Mouse (Mus musculus) monocyte, adult 59 days (primary cell): ENCODE data around the gene Cxcl5. TPM values are rescaled to one million over a fixed set of nuclear protein-coding genes. Genes with fewer than 3 reads are reported as not detected.

ENCODE experiments used
- total RNA-seq, 2 experiments: library from RNA; stranded (reverse); gene quantifications; one replicate each; pipeline ENCODE4 v1.2.4; 2023

The Cxcl5 gene
- not detected for total RNA-seq

GRCm38 (mm10) chr5:90759077-90760065 lies at the start of gene Cxcl5:
Gene Cxcl5, plus strand, starts transcription at chr5:90759360.

GRCm38 (mm10) chr5:90768218-90768617 lies 9.1 kb downstream of the Cxcl5 start, which contains the start of gene Ppbp:
Gene Ppbp, plus strand, starts transcription at chr5:90768518.

GRCm38 (mm10) chr5:90771880-90772653 lies 12.9 kb downstream of the Cxcl5 start, which contains the start of gene Pf4:
Gene Pf4, plus strand, starts transcription at chr5:90772435.

GRCm38 (mm10) chr5:90785659-90786588 lies 26.8 kb downstream of the Cxcl5 start, which contains the start of gene Cxcl3:
Gene Cxcl3, plus strand, starts transcription at chr5:90786103.

GRCm38 (mm10) chr5:90794195-90794625 lies 35.0 kb downstream of the Cxcl5 start, which contains the start of gene Cxcl15:
Gene Cxcl15, plus strand, starts transcription at chr5:90794534.

Other genes starting within 250 kb of the Cxcl5 start
- gene Afm, start 240.4 kb upstream of the Cxcl5 start, total RNA-seq, result not detected
- not detected for gene 5830473C10Rik, start 198.3 kb upstream of the Cxcl5 start, total RNA-seq
- gene Rassf6, start 118.7 kb upstream of the Cxcl5 start, total RNA-seq, result not detected
- not detected for gene Ppbp, start 9.2 kb downstream of the Cxcl5 start, total RNA-seq
- 1 to 10 TPM; 2.3 to 2.5 TPM for gene Pf4, start 13.1 kb downstream of the Cxcl5 start, total RNA-seq
- under 1 TPM in 1 of 2 experiments, not detected in 1; 0.31 TPM for gene Cxcl3, start 26.7 kb downstream of the Cxcl5 start, total RNA-seq
- not detected for gene Cxcl15, start 35.2 kb downstream of the Cxcl5 start, total RNA-seq
- gene Cxcl1, start 131.9 kb downstream of the Cxcl5 start, total RNA-seq, result 1 to 10 TPM; 2.6 to 6.0 TPM
- 100 to 1,000 TPM; 252 to 437 TPM for gene Cxcl2, start 144.5 kb downstream of the Cxcl5 start, total RNA-seq
- 1 to 10 TPM; 2.3 to 4.8 TPM for gene Mthfd2l, start 171.8 kb downstream of the Cxcl5 start, total RNA-seq